Mouse (Mus musculus): Measurements from ENCODE around the gene Tomm20l.

- TF ChIP-seq POLR2A (IDR thresholded peaks at IDR 0.05; ENCODE audit: control insufficient read depth, extremely low read depth, insufficient read depth, low read length, poor library complexity) (no peak), CTCF (IDR thresholded peaks at IDR 0.05; ENCODE audit: borderline replicate concordance, control insufficient read depth, extremely low read depth, insufficient read depth, low read length, poor library complexity) (no peak)
Measured at GRCm38 (mm10) chr12:71123286-71123685, 12.1 kb downstream of the Tomm20l start.

Data from thymus, adult 2 months (tissue).